Mouse (Mus musculus) myocyte (in vitro differentiated cells): ENCODE measurements at regions not wholly inside any gene's neighbourhood (a gene's known extent, or its start where the extent isn't known, plus 50 kb on each side); places are given as distances from the start of the nearest gene placed in this dataset.

Source experiments
- E2F4 ChIP-seq: IDR thresholded peaks from one replicate; pipeline ENCODE4 v1.6.1; 2011; ENCODE audit warnings: mild to moderate bottlenecking, control low read depth, moderate library complexity; ENCODE audit not compliant: insufficient read depth
- MAX ChIP-seq: IDR thresholded peaks from one replicate; pipeline ENCODE4 v1.6.1; 2011; ENCODE audit warnings: low read depth, mild to moderate bottlenecking, control low read depth
- MYOG ChIP-seq, 3 experiments: IDR thresholded peaks; one replicate each; pipeline ENCODE4 v1.6.1; 2011; ENCODE audit warnings: control low read depth in 2 of 3, low read depth in 2 of 3, mild to moderate bottlenecking in 2 of 3; ENCODE audit not compliant: insufficient read length in 2 of 3, control insufficient read depth in 1 of 3, insufficient read depth in 1 of 3
- POLR2A ChIP-seq: IDR thresholded peaks from one replicate; pipeline ENCODE4 v1.6.1; 2011; ENCODE audit warnings: low read depth, mild to moderate bottlenecking, control low read depth, moderate library complexity; ENCODE audit not compliant: insufficient read length
- POLR2AphosphoS2 ChIP-seq: IDR thresholded peaks from one replicate; pipeline ENCODE4 v1.6.1; 2011; ENCODE audit warnings: low read depth, control low read depth; ENCODE audit not compliant: insufficient read length
- REST ChIP-seq: IDR thresholded peaks from one replicate; pipeline ENCODE4 v1.6.1; 2011; ENCODE audit warnings: mild to moderate bottlenecking, control low read depth, moderate library complexity; ENCODE audit not compliant: insufficient read depth, insufficient read length
- TCF12 ChIP-seq: IDR thresholded peaks from one replicate; pipeline ENCODE4 v1.6.1; 2011; ENCODE audit warnings: mild to moderate bottlenecking, control low read depth; ENCODE audit not compliant: poor library complexity, insufficient read depth, severe bottlenecking
- TCF3 ChIP-seq: IDR thresholded peaks from one replicate; pipeline ENCODE4 v1.6.1; 2011; ENCODE audit warnings: low read depth, control low read depth; ENCODE audit not compliant: insufficient read length
- USF1 ChIP-seq: IDR thresholded peaks from one replicate; pipeline ENCODE4 v1.6.1; 2011; ENCODE audit warnings: low read depth, mild to moderate bottlenecking, control low read depth, moderate library complexity

DNA sequence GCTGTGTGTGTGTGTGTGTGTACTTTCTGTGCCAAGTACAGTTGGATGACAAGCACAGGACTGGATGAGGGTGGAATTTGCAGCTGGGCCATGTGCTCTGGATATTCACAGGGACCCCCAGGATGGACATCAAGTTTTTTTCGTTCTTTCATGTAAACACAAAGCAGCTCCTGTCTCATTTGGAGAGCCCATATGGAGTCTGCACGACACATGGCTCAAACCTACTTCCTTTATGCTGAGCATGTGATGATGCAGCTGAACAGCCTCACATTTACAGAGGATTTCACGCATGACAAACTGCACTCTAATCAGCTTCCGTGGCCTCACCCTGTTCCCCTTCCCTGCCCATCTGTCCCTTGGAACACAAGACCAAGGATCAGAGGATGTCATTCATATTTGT, 224.4 kb upstream of the Trib2 start:
- TF ChIP-seq MAX (no peak), TCF3 (no peak), POLR2A (no peak), MYOG (IDR thresholded peaks at IDR 0.05; ENCODE audit: control insufficient read depth in 1 of 3, insufficient read depth in 1 of 3, insufficient read length in 2 of 3, low read depth in 2 of 3) (no peak), REST (no peak), TCF12 (no peak), USF1 (no peak), POLR2AphosphoS2 (no peak), E2F4 (no peak)
